Mouse (Mus musculus) left cerebral cortex, postnatal 4 days (tissue): ENCODE measurements around the gene Adgrf5. TPM values are rescaled to one million over a fixed set of nuclear protein-coding genes. Genes with fewer than 3 reads are reported as not detected.
A peak's percentile ranks its signal among the peaks of the same experiment; 100 is the strongest.
"Not testable (repeated sequence)": the region's sequence is repeated elsewhere in the genome, so short reads cannot be mapped to it uniquely, and the experiment has no call there.

Experiments used
- DNase-seq: peaks from one replicate; pipeline ENCODE4 v3.0.0-alpha.2; 2022
- intact Hi-C: fragments of 180-260 bp; cut with DNase I; formaldehyde crosslinking; loops from one replicate; pipeline ENCODE4 v1.15.1; 2025
- total RNA-seq, 2 experiments: library from RNA; stranded (reverse); gene quantifications; 2 replicates each; pipeline ENCODE4 v1.2.3; 2021

Gene Adgrf5
- 10 to 100 TPM; 24.0 to 27.2 TPM for total RNA-seq

DNA sequence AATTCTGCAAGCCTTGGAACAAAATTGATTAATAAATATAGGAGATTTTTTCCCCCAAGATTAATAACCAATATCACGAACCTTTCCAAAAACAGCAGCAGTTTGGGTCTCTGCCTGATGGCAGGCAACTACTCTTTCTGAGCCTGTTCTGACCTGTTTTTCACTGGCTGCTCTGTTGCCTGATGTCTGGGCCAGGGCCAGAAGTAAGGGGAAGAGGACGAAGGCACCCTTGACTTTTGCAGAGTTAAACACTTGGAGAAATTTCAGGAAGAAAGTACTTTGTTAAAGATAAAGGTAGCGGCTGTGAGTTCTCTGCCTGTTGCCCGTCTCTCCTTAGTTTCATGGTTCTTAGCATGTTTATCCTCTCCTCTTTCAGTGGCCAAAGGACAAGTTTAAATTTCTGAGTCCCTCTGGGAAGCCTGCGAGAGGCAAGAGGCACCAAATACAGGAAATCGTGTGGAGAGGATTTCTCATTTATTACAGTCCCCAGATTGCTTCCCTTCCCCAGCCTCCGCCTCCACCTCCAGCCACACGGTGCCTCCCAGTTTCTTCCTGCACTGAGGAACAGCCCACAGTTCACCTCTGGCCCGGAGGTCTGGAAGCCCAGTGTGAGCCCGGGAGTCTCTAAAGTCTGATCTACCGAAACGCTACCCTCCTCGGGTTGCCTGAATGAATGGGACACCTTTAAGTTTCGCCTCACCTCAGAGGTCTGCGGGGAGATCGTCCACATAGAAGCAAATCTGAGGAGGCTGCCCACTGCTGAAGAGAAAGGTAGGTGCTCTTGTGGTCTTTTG is at the start of gene Adgrf5:
Gene Adgrf5, plus strand, starts transcription at position 626 of the 794 bp plus-strand sequence.
- intact Hi-C loops: no loop called here
- no peak for DNase-seq

DNA sequence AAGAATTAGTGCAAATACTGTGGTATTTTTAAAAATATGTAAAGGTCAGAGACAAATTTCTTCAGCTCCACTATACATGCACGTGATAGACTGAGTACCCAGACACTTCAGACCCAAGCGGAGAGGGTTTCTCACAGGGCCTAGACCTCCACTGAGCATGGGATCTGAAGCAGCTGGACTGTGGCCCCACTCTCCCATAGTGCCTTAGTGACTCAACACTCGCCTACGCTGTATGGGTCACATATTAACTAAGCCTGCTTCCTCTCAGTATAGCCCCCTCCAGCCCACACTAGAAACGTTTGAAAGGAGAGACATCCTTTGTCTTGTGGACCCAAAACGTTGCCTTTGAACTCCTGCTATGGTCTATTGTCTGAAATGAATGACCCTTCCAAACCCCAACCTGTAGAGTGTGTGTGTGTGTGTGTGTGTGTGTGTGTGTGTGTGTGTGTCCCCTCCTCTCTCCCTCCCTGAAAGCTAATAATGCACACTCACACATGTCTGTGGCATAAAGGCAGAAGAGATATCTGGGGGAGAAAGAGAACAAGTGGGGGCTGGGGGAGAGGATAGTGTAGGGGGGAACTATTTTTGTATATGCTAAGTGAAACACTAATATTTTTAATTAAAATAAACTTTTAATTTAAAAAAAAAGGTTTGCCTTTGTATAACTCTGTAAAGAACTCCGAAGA is 34.1 kb upstream of the Adgrf5 start:
- no peak for DNase-seq
- intact Hi-C loops: no loop called here

DNA sequence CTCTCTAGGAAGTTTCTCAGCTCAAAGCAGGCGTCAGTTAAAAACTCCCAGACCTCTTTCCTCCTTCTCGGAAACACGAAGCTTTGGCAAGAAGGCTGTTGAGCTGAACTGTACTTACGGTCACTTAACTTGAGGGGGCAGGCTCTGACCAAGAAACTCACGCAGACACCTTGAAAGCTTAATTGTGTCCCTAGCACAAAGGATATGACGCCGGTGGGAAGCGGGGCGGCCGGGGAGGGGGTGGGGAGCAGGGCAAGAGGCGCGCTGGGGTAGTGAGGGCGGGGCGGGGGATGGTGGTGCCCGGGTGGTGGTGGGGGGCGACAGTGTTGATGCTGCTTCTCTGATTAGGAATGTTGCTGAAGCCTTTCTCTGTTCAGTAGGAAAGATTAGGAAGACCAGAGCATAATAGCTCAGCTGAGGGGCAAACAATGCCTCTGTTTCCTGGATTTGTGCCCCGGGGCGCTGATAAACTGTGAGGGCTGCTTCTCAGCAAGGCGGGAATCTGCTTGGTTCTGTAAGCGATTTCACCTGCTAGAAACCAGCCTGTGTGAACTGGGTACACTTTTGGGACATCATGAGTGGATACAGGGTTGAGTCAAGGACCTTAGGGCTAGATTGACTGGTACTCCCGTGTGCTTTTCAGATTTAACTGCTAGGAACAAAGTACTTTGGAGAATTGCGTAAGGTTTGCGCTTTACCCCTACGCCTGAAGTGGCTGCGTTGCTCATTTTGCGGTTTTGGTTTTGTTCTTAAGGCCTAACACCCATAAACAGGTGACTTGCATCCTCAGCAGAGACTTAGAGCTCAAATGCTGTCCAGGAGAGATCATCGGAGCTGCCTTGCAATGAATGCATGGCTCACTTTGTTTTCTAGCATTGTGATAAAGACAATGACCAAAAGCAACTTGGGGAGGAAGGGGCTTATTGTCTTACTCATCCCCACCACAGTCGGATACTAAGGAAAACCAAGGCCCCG is 33.2 kb upstream of the Adgrf5 start:
- intact Hi-C loops: no loop called here
- peak; percentile 65 for DNase-seq

DNA sequence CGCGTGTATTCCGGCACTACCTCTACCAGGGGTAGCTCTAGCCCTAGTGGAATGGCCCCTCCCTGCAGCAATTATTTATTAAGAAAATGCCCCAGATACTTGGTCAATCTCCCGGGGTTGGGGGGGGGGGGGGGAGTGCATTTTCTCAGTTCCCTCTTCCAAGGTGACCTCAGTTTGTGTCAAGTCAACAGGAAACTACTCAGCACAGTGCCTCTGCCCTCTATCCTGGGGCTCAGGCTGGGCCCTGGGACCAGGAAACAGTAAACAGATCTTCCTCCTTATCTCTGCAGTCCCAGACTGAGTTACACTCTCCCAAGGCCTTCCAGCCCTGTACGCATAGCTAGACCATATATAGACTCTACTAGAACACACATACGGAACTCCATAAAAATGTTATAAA is 32.4 kb upstream of the Adgrf5 start:
- intact Hi-C loops: no loop called here
- DNase-seq: no peak

DNA sequence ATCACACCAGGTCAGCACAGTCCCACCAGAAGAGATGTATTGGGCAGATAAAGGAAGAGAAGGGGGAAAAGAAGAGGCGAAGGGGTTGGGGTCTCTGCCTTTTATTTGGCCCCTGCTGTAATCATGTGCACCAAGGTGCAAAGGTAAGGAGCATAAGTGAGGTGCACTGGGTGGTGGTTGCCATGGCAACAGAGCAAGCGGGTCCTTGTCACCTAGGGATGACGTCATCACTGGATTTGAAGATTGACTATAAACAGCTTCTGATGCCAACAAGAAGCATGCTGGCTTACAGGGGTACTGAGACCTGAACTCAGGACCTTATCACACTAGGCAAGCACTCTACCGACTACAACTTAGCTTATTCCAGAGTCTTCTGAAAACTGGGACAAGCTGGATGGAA is 31.0 kb upstream of the Adgrf5 start:
- no peak for DNase-seq
- intact Hi-C loops: no loop called here

DNA sequence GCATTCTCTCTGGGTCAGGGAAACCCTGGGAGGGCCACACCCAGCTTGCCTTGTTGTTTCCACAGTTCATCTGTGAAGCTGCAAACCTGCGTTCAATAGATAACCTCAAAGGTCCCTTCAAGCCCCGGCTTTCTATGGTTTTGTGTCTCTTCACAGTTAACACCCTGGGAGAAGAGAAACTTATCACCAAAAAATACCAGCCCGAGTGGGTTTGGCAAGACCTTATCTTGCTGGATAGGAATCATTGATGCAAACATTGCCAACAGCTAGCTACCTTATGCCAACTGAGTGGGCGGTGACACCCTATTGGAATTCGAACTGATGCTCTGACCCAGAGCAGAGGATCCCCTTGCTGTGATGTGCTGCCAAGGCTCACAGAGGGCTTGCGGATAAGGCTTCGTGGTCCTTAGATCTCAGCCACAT is 30.5 kb upstream of the Adgrf5 start:
- no peak for DNase-seq
- intact Hi-C loops: no loop called here

DNA sequence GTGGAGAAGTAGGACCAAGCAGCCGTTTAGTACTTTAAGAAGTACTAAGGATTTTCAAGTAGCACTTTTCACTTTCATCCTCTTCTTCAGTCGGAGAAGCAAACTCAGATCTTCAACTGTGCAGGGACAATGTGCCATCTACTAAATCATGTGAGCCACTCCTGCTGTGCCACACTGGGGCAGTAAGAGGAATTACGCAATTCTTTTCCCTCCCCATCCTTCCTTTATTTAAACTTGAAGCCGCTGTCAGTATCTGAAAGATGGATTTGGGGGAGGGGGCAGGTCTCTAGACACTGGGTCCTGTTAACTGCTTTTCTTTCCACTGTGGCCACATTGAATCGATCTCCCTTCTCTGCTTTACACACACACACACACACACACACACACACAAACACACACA is 27.6 kb upstream of the Adgrf5 start:
- no peak for DNase-seq
- intact Hi-C loops: no loop called here

DNA sequence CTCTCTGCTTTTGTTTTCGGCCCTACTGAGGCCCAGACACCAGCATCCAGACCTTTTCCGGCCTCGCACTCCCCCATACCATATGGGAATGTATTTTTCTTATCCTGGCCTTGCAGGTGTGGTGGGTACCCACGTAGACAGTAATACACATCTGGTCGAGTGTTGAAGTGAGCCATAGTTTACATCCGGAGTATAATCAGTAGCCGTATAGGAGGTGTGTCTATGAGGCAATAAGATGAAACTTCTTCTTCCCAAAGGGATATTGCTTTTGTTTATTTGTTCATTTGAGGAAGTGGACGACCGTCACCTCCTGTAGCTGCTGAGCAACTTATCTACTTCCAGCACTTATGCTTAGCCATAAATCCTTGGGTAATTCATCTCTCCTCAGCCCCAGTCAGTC is 26.2 kb upstream of the Adgrf5 start:
- DNase-seq: no peak
- intact Hi-C loops: no loop called here

DNA sequence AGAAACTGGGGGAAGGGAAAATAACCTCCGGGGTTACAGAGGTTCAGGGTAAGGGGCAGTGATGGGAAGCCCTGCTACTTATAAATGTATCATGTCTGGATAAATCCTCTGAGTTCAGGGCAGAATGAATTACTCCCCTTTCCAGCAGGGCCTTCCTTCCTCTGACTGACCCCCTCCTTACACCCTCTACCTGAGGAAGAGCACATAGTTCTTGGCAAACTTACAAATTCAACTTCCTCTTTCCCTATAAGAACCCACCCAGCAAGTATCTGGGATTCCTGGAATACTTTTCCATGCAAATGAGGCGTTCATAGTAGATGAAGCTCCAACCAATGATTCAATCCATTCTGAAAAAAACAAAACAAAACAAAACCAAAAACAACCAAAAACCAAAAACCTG is 22.6 kb upstream of the Adgrf5 start:
- intact Hi-C loops: no loop called here
- no peak for DNase-seq

DNA sequence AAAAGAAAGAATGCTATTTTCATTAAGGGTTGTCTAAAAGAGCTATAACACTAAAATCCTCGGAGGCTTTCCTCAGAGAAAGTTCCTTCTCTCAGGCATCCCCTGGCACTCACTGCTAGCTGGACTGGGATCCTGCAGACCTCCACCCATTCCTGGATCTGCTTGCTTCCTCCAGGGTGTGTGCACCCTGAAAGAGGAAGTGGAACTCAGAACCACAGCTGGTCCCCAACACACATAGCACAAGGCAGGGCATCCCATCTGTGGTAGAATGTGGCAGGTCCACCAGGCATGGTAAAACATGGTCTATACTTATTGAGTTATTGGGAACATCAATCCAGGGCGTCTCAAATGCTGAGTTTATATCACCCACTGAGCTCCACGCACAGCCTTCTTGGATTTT is 22.0 kb upstream of the Adgrf5 start:
- intact Hi-C loops: no loop called here
- no peak for DNase-seq

DNA sequence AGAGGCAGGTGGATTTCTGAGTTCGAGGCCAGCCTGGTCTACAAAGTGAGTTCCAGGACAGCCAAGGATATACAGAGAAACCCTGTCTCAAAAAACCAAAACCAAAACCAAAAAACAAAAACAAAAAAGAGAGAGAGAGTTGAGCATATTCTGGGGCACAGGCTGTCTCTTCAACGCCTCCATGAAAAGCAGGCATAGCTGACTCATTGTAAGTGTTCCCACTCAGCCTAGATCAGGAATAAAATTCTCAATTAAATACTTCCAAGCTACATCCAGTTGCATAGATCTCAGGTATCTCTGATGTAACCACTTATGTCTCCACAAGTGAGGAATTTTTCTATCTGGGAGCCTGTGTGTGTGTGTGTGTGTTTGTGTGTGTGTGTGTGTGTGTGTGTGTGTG is 13.8 kb upstream of the Adgrf5 start:
- intact Hi-C loops, DNase-seq: not testable (repeated sequence)

DNA sequence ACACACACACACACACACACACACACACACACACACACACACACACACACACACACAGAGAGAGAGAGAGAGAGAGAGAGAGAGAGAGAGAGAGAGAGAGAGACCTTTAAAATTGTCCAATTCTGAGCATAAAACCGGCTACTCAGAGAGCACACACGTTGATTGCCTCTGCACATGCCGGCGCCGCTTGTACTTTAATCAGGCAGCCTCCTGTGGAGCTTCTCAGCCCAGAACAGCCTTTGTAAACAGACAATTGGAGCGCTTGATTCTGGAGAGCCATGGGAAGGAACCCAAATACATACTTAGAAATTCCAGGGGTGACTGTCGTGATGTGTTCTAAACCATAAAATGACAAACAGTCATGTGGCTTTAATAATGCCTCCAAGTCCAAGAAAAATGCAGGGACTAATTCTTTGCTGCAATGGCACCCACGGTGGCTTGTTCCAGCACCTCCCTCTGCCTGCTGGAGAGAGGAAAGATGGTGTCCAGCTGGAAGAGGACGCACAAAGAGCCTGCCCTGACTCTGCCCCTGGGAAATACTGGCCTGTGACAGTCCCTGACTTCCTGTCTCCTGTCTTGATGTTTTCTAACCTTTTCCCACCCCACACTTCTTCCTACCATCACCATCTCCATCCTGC is 2.2 kb upstream of the Adgrf5 start:
- no peak for DNase-seq
- intact Hi-C loops: no loop called here

DNA sequence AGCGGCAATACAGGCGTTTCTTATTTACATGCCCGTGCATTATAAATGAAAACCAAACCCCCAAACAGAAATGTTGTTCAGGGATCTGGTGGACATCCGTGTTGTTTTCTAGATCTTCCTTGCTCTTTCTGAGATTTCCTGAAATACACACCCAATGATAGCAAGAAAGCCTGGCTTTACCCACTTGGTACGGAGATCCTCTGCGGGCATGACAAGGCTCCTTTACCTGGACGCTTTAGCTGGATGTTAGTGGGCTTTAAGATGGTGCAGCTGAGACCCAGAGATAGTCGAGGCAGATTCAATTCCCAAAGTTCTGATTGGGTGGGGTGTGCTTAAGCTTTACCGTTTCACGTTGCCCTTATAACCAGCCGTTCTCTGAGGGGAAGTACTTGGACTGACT is 770 bp downstream of the Adgrf5 start:
- intact Hi-C loops: no loop called here
- DNase-seq: no peak

DNA sequence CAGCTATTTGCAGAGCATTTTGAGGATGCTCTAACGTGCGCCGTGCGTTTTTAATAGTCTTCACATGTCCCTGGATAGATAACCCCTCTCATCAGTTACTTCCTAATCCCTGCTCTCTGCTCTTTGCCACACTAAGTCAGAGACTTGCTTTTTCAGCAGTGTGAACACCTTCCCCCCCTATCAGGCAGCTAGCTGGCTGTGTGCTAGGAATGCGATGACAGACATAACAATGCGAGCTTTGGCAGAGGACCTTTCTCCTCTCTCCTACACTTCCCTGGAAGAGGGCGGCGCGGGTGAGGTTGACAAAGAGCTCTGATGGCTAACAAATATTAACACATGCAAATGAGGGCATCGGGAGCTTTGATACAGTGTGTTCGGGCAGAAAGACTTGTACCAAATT is 2.1 kb downstream of the Adgrf5 start:
- DNase-seq: no peak
- intact Hi-C loops: no loop called here

DNA sequence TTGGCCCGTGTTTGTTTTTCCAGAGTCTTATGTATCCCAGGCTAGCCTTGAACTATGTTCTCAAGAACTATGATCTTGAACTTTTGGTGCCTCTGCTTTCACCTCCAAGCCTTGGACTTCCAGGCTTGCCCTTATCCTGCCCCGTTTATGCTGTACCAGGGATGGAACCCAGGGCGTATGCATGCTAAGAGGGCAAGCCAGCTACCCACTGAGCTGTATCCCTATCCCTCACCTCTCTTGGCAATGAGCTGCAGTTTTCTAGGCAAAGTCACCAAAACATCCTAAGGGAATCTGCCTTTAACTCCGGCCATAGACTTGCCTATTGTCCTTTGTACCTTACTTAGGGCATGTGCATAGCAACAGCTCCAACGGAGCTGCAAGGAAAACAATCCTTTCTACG is 2.6 kb downstream of the Adgrf5 start:
- intact Hi-C loops: no loop called here
- no peak for DNase-seq

DNA sequence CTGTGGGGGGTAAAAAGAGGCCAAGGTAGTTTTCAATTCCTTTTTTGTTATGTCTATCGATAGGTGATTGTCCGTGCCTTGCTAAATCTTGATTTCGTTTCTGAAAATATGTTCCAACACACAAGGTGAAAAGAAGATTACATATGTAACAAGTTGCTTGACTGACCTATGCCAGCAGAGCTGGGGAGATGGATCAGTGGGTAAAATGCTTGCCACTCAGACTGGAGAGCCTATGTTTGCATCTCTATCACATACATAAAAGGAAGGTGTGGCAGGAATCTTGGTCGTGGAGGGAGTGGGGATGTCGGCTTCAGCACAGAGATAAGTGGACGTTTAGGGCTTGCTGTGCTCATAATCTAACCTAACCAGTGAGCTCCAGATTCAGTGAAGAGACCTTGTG is 3.7 kb downstream of the Adgrf5 start:
- DNase-seq: no peak
- intact Hi-C loops: no loop called here

DNA sequence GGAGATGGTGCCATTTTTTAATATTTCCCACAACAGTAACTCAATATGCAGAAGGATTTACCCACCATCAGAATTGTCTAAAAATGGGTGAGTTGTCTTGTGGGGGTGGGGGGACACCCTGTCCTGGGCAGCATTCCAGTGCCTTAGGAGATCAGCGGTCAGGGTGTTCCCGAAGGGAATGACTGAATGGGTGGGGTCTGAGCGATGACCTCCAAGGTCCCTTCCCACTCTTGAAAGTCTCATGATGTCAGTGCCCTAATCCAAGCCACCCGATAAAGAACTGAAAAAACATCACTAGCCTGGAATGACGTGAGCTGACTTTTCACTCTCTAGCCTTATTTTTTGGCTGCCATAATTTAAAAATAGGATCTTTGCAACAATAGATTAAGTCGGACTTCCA is 5.0 kb downstream of the Adgrf5 start:
- DNase-seq: no peak
- intact Hi-C loops: no loop called here

DNA sequence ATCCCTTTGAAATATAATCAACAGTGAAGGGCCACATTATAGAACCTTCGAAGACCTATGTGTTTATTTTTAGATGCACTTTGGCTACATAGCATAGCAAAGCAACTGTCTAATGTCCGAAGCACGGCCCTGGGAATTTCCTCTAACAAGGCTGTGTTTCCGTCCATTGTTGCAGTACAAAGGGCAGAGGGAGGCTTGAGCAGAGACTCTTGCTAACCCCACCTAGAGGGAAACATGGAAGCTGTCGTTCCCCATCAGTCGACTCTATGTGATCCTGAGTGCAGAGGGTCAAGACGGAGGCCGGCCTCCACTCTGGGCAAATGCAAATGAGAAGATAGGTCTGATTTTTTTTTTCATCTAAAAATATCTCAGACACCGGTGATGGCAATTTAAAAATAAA is 6.2 kb downstream of the Adgrf5 start:
- no peak for DNase-seq
- intact Hi-C loops: no loop called here

DNA sequence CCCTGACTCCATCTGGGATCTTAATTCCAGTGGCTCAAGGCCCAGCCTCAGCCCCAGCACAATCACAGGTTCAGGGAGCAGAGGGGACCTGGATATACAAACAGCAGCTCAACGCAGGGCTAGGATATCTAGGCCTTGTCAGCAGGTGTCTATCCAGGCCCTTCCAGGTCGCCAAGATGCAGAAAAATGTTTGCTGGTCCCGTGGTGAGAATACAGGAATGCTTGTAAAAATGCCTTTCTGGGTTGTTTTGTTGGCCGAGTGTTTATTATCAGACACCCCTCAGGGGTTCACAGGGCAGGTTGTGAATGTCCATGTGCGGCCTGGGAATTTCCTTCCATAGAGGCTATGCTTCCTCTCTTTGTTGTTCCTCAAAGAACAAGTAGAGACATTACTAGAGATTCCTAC is 7.9 kb downstream of the Adgrf5 start:
- intact Hi-C loops: no loop called here
- no peak for DNase-seq

DNA sequence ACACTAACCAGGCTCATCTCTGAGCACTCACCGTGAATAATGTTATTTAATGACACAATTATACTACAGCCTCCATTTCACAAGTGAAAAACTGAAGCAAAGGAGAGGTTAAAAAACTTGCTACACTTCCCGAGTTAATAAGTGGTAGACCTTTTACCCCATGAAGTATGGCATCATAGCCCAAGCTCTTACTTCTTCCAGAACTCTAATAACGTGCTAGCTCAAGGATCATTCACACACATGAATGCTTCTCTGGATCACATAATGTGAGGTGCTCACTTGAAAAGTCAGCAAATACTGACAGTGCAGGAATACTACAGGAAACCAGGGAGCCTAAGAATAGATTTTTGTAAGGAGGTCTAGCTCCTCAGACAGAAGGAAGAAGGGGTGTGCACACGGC is 12.4 kb downstream of the Adgrf5 start:
- DNase-seq: no peak
- intact Hi-C loops: no loop called here

DNA sequence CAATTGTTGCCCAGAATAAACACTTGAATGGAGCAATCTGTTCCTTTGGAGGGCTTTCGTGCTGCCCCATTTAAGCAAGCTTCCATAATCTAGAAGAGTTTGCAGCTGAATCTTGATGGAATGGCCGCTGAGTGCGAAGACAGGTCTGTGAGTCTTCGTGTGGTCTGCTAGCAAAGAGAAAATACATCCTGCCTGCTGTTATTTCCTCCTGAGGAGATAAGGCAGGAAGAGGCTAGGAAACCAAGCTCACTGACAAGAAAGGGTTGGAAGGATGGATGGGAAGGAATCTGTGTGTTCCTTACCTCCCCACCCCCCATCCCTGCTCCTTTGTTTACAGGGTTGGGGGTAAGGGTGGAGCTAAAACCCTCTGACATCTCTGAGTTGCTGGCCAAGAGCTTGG is 13.8 kb downstream of the Adgrf5 start:
- DNase-seq: no peak
- intact Hi-C loops: no loop called here
